Mouse (Mus musculus): ENCODE data around the gene Atf3. TPM values are rescaled to one million over a fixed set of nuclear protein-coding genes. Genes with fewer than 3 reads are reported as not detected.

Gene Atf3
- total RNA-seq, 2 experiments from 2014 or later = 4.5 to 9.5 TPM

Other genes with a start within 250 kb of the Atf3 start
- 1 to 10 TPM; 1.4 to 1.7 TPM for gene Vash2, start 238.7 kb downstream of the Atf3 start, total RNA-seq (2021)
- gene Flvcr1, start 191.9 kb downstream of the Atf3 start, total RNA-seq (2021) = 1 to 10 TPM; 6.4 to 7.0 TPM
- gene Spata45, start 181.4 kb downstream of the Atf3 start, total RNA-seq (2021) = not detected
- 10 to 100 TPM; 14.4 to 20.7 TPM for gene Tatdn3, start 155.1 kb downstream of the Atf3 start, total RNA-seq (2021)
- 1 to 10 TPM in 1 of 2 experiments, under 1 TPM in 1; 0.65 to 1.4 TPM for gene Nsl1, start 155.0 kb downstream of the Atf3 start, total RNA-seq (2021)
- gene Batf3, start 120.2 kb downstream of the Atf3 start, total RNA-seq (2021) = not detected
- not detected for gene Fam71a, start 53.2 kb downstream of the Atf3 start, total RNA-seq (2021)
- gene Nenf, start 100.2 kb upstream of the Atf3 start, total RNA-seq (2021) = 100 to 1,000 TPM in 1 of 2 experiments, 10 to 100 TPM in 1; 96.9 to 104 TPM
- gene Tmem206, start 107.9 kb upstream of the Atf3 start, total RNA-seq (2021) = 1 to 10 TPM; 3.4 to 4.7 TPM
- 100 to 1,000 TPM; 116 to 118 TPM for gene Ppp2r5a, start 185.2 kb upstream of the Atf3 start, total RNA-seq (2021)

Data from heart, postnatal 14 days (tissue).